Mouse (Mus musculus) layer of hippocampus, postnatal 36 days (tissue): ENCODE results near the gene Tenm3. TPM values are rescaled to one million over a fixed set of nuclear protein-coding genes. Genes with fewer than 3 reads are reported as not detected.

ENCODE experiments used
- DNase-seq, 2 experiments: peaks; one replicate each; pipeline ENCODE4 v3.0.0; 2022
- total RNA-seq, 2 experiments: library from RNA; stranded (reverse); gene quantifications; 2 replicates each; pipeline ENCODE4 v1.2.3; 2021

The Tenm3 gene
- 10 to 100 TPM; 75.0 to 76.7 TPM for total RNA-seq

- DNase-seq = peak in 1 of 2 experiments; percentile 6
These were observed at the start of gene Tenm3 for GRCm38 (mm10) chr8:48843931-48844285. Gene Tenm3, minus strand, starts transcription at chr8:48843951.

- no peak for DNase-seq
These were observed 46.5 kb upstream of the Tenm3 start for GRCm38 (mm10) chr8:48890216-48890765.

- no peak for DNase-seq
These were observed 40.5 kb upstream of the Tenm3 start for GRCm38 (mm10) chr8:48884270-48884669.

- DNase-seq = peak; percentile 9 to 21
These were observed 36.8 kb upstream of the Tenm3 start for GRCm38 (mm10) chr8:48880585-48880984.

GRCm38 (mm10) chr8:48865972-48866371 is 22.2 kb upstream of the Tenm3 start:
- DNase-seq = no peak

GRCm38 (mm10) chr8:48865485-48865884 is 21.7 kb upstream of the Tenm3 start:
- no peak for DNase-seq

GRCm38 (mm10) chr8:48850223-48851010 is 6.7 kb upstream of the Tenm3 start:
- no peak for DNase-seq

- DNase-seq = no peak
These were observed 5.4 kb upstream of the Tenm3 start for GRCm38 (mm10) chr8:48849091-48849616.

GRCm38 (mm10) chr8:48844961-48845360 is 1.2 kb upstream of the Tenm3 start:
- DNase-seq = no peak

- no peak for DNase-seq
These were observed 687 bp upstream of the Tenm3 start for GRCm38 (mm10) chr8:48844370-48844905.

GRCm38 (mm10) chr8:48842991-48843930 is 490 bp downstream of the Tenm3 start:
- DNase-seq = peak; percentile 26 to 27

GRCm38 (mm10) chr8:48842516-48842990 is 1.2 kb downstream of the Tenm3 start:
- DNase-seq = peak in 1 of 2 experiments; percentile 17

- DNase-seq = no peak
These were observed 1.7 kb downstream of the Tenm3 start for GRCm38 (mm10) chr8:48842035-48842434.

GRCm38 (mm10) chr8:48835745-48836144 is 8.0 kb downstream of the Tenm3 start:
- DNase-seq = no peak

- no peak for DNase-seq
These were observed 16.3 kb downstream of the Tenm3 start for GRCm38 (mm10) chr8:48827454-48827853.

- DNase-seq = no peak
These were observed 18.1 kb downstream of the Tenm3 start for GRCm38 (mm10) chr8:48825666-48826065.

GRCm38 (mm10) chr8:48822291-48822690 is 21.5 kb downstream of the Tenm3 start:
- DNase-seq = no peak

- no peak for DNase-seq
These were observed 23.8 kb downstream of the Tenm3 start for GRCm38 (mm10) chr8:48819962-48820361.

- no peak for DNase-seq
These were observed 24.4 kb downstream of the Tenm3 start for GRCm38 (mm10) chr8:48819348-48819747.

- no peak for DNase-seq
These were observed 26.8 kb downstream of the Tenm3 start for GRCm38 (mm10) chr8:48816941-48817340.

GRCm38 (mm10) chr8:48812196-48812741 is 31.5 kb downstream of the Tenm3 start:
- DNase-seq = no peak

GRCm38 (mm10) chr8:48810615-48811014 is 33.1 kb downstream of the Tenm3 start:
- no peak for DNase-seq
